Mouse (Mus musculus) forebrain, postnatal 0 days (tissue): ENCODE results near the gene Tmem159. TPM values are rescaled to one million over a fixed set of nuclear protein-coding genes. Genes with fewer than 3 reads are reported as not detected.

Experiments used
- ATAC-seq: fragments of 200-750 bp; cut with Nextera tagmentation; 2 replicates; pipeline ENCODE4 v1.8.0; 2017; ENCODE audit warnings: mild to moderate bottlenecking, moderate library complexity
- DNase-seq: peaks from one replicate; pipeline ENCODE4 v3.0.0-alpha.2; 2015
- H3K27ac ChIP-seq: fragments of 300-500 bp; sonication (generic); 2 replicates; pipeline ENCODE4 v1.5.1; 2014; ENCODE audit warnings: low read depth, mild to moderate bottlenecking, antibody characterized with exemption, low read length, moderate library complexity, mixed read lengths
- H3K27me3 ChIP-seq: fragments of 300-500 bp; sonication (generic); 2 replicates; pipeline ENCODE4 v1.6.1; 2014; ENCODE audit warnings: mild to moderate bottlenecking, low read length, mixed read lengths; ENCODE audit not compliant: insufficient read depth
- H3K36me3 ChIP-seq: fragments of 300-500 bp; sonication (generic); 2 replicates; pipeline ENCODE4 v1.6.1; 2014; ENCODE audit warnings: mild to moderate bottlenecking, moderate library complexity; ENCODE audit not compliant: insufficient read depth
- H3K4me1 ChIP-seq: fragments of 300-500 bp; sonication (generic); 2 replicates; pipeline ENCODE4 v1.6.1; 2014; ENCODE audit warnings: antibody characterized with exemption; ENCODE audit not compliant: insufficient read depth
- H3K4me2 ChIP-seq: fragments of 300-500 bp; sonication (generic); 2 replicates; pipeline ENCODE4 v1.6.1; 2014; ENCODE audit warnings: low read depth, mild to moderate bottlenecking, moderate library complexity
- H3K4me3 ChIP-seq: fragments of 300-500 bp; sonication (generic); 2 replicates; pipeline ENCODE4 v1.5.1; 2014; ENCODE audit warnings: low read depth, low read length, mixed read lengths
- H3K9ac ChIP-seq: fragments of 300-500 bp; sonication (generic); 2 replicates; pipeline ENCODE4 v1.6.1; 2014; ENCODE audit warnings: mild to moderate bottlenecking
- H3K9me3 ChIP-seq: fragments of 300-500 bp; sonication (generic); 2 replicates; pipeline ENCODE4 v1.6.1; 2016; ENCODE audit warnings: low read length
- CTCF ChIP-seq: sonication (generic); IDR thresholded peaks from 2 replicates; pipeline ENCODE4 v1.5.1; 2016; ENCODE audit warnings: antibody characterized with exemption, control low read depth, low read depth
- WGBS: fragments of 180-500 bp; shearing (Covaris S2); extraction: QIAGEN DNeasy Blood & Tissue Kit; methylation state at CpG from one replicate; pipeline ENCODE4 v1.1.7; 2014; 5-methylcytosine and 5-hydroxymethylcytosine counted together
- polyA plus RNA-seq: library from polyadenylated mRNA; unstranded; fragments of >200 nt; fragmentation: Nextera tagmentation; extraction: Ambion mirVana; gene quantifications from 2 replicates; pipeline ENCODE4 v1.2.1, GENCODE M21; 2015
- total RNA-seq: library from RNA; depleted of rRNA; stranded (reverse); fragments of >200 nt; gene quantifications from 2 replicates; pipeline ENCODE4 v1.2.3, GENCODE M21; 2014

Tmem159 gene
- total and polyA plus RNA-seq, 2 experiments from 2014 or later, result 14.6 to 17.4 TPM

DNA sequence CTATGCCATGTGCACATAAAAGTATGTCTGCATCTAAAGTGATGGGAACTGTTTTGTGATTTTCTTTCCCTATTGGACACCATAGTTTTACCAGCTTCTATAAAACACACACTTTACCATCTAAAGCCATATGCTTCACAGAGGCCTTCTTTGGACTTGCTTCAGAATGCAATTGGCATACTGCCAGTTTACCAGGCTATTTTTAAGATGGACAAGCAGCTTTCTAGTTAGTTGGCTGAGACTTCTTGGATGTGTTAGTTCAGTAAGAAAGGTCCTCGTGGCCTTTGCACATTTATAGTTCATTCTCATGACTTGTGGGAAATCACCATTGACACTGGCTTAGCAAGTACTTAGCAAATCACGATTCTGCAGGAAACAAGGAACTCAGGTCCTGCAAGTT is 4.2 kb downstream of the Tmem159 start:
- no peak overlapping the region for H3K4me2 ChIP-seq
- ATAC-seq (no peak), DNase-seq (peak; percentile 37)
- H3K27ac ChIP-seq, result no peak overlapping the region
- no peak for TF ChIP-seq CTCF
- H3K9me3 ChIP-seq, result no peaks in the 10 kb centered on the region
- H3K9ac ChIP-seq, result no peak overlapping the region
- no peaks in the 10 kb centered on the region for H3K4me1 ChIP-seq
- WGBS, result 40% methylated on average over 2 of the region's 2 CpGs
- peaks cover 12% of the 10 kb centered on the region; the same call in 1 of the 2 replicates for H3K27me3 ChIP-seq
- H3K36me3 ChIP-seq, result no peaks in the 10 kb centered on the region
- no peak overlapping the region for H3K4me3 ChIP-seq

DNA sequence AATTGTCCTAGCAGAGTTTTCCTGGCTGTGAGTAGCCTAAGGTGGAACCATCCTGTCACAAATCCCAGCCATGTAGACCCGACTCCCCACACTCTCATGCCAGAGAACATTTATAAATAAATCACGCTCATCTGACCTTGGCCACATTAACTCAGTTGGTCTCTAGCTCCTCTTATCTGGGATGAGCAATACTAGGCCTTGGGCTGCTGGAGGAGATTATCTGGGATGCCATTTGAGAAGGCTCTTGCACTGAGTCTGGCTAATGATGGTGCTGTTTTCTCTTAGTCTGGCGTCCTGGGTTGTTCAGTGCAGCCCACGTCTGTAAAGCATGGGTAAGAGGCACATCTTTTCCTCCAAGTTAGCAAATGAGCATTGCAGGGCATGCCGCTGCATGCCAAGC is 7.5 kb downstream of the Tmem159 start:
- Histone ChIP-seq H3K9ac (no peak overlapping the region), H3K4me1 (no peaks in the 10 kb centered on the region), H3K36me3 (no peaks in the 10 kb centered on the region), H3K4me3 (no peak overlapping the region), H3K27ac (no peak overlapping the region), H3K9me3 (no peaks in the 10 kb centered on the region), H3K27me3 (no peaks in the 10 kb centered on the region), H3K4me2 (no peak overlapping the region)
- no peak for TF ChIP-seq CTCF
- ATAC-seq, result no peak
- 84% methylated on average over 5 of the region's 5 CpGs for WGBS
- no peak for DNase-seq

DNA sequence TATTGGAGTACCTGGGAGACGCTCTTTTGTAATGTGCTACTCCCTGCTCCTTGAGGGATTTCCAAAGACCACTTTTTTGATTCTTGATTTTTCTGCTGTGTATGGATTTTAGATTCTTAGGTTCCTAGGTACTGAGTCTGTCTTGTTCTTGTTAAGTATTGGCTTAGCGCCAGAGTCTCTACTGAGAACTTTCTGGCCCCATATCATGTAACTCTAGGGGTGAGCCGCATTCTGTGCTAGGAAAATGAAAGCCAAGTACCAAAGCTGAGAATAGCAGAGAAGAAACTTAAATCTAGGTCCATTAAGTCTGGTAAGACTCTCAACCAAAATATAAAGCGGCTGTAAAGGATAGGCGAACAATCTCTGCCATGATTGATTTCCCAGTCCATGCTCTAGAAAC is 14.8 kb downstream of the Tmem159 start:
- WGBS, result 90% methylated on average over 5 of the region's 5 CpGs
- Histone ChIP-seq H3K27me3 (no peaks in the 10 kb centered on the region), H3K9me3 (no peaks in the 10 kb centered on the region), H3K27ac (no peak overlapping the region), H3K9ac (no peak overlapping the region), H3K4me2 (no peak overlapping the region), H3K4me1 (no peaks in the 10 kb centered on the region), H3K4me3 (no peak overlapping the region), H3K36me3 (no peaks in the 10 kb centered on the region)
- ATAC-seq (no peak), DNase-seq (no peak)
- no peak for TF ChIP-seq CTCF

GRCm38 (mm10) chr7:120117529-120117928 is 15.4 kb downstream of the Tmem159 start:
- no peak overlapping the region for H3K4me2 ChIP-seq
- no peak overlapping the region for H3K4me3 ChIP-seq
- ATAC-seq, result no peak
- H3K9ac ChIP-seq, result no peak overlapping the region
- DNase-seq, result no peak
- H3K27me3 ChIP-seq, result no peaks in the 10 kb centered on the region
- H3K4me1 ChIP-seq, result no peaks in the 10 kb centered on the region
- TF ChIP-seq CTCF, result no peak
- no peaks in the 10 kb centered on the region for H3K36me3 ChIP-seq
- H3K9me3 ChIP-seq, result no peaks in the 10 kb centered on the region
- H3K27ac ChIP-seq, result no peak overlapping the region
- WGBS, result 24% methylated on average over 6 of the region's 6 CpGs

- ATAC-seq, result no peak
- H3K36me3 ChIP-seq, result no peaks in the 10 kb centered on the region
- H3K9me3 ChIP-seq, result no peaks in the 10 kb centered on the region
- no peak overlapping the region for H3K27ac ChIP-seq
- TF ChIP-seq CTCF, result no peak
- DNase-seq, result no peak
- H3K4me2 ChIP-seq, result no peak overlapping the region
- H3K4me1 ChIP-seq, result no peaks in the 10 kb centered on the region
- WGBS, result 83% methylated on average over 4 of the region's 4 CpGs
- H3K9ac ChIP-seq, result no peak overlapping the region
- no peak overlapping the region for H3K4me3 ChIP-seq
- H3K27me3 ChIP-seq, result no peaks in the 10 kb centered on the region
These were observed 21.6 kb downstream of the Tmem159 start for GRCm38 (mm10) chr7:120123776-120124175.

DNA sequence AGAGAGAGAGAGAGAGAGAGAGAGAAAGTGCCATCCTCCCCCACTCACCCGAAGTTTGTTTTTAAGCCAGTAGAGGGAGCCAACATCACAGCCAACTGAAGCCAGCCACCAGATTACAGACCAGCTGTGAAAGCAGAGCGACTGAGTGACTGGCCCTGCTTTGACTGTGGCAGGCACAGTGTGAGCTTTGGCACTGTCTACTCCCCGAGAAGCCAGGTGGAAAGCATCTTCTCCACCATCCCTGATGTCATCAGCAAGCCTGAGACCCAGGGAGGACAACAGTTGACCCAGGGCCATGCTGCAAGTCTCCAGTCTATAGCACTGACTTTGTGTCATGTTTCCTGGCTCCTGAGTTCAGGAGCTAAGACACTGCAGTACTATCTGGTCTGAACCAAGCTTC is 22.7 kb downstream of the Tmem159 start:
- Histone ChIP-seq H3K9me3 (no peaks in the 10 kb centered on the region), H3K36me3 (no peaks in the 10 kb centered on the region), H3K27me3 (no peaks in the 10 kb centered on the region), H3K27ac (no peak overlapping the region), H3K4me2 (no peak overlapping the region), H3K4me3 (no peak overlapping the region), H3K9ac (no peak overlapping the region), H3K4me1 (no peaks in the 10 kb centered on the region)
- DNase-seq (peak; percentile 90), ATAC-seq (peak; percentile 92)
- peak; percentile 94 for TF ChIP-seq CTCF
- 0% methylated on average over 3 of the region's 3 CpGs for WGBS

DNA sequence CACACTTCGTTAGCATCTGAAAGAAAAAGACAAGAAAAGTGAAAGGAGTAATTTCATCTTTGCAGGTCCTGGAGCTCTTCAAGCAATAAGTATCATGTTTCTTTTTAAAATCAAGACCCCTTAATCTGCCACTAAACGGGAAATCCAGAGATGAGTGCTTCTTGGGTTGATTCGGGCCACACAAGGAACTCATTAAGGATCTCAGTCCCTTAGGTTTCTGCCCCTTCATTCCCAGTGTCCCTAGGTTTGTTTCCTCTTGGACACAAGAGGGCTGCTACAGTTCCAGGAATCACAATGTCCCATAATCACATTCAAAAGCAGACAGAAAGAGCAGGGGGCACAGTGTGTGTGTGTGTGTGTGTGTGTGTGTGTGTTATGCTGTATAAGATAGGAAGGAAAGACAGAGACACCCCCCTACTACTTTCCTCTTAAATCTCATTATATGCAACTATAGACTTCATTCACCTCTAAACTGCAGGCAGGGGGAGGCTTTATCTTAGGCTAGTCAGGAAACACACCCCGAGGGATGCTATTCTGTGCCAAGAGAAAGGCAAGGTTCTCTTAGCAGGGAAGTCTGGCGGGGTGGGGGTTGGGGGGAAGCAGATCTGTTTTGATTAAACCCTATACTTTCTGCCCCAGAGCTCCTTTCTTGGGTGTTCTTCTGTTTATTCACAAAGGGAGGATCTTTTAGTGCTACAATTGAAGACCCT is 25.0 kb downstream of the Tmem159 start:
- Histone ChIP-seq H3K9me3 (no peaks in the 10 kb centered on the region), H3K4me1 (no peaks in the 10 kb centered on the region), H3K27me3 (no peaks in the 10 kb centered on the region), H3K36me3 (no peaks in the 10 kb centered on the region), H3K9ac (no peak overlapping the region), H3K4me3 (no peak overlapping the region), H3K27ac (no peak overlapping the region), H3K4me2 (no peak overlapping the region)
- no peak for TF ChIP-seq CTCF
- 17% methylated on average over 5 of the region's 5 CpGs for WGBS
- ATAC-seq (no peak), DNase-seq (no peak)
